24 mouse cellular contexts compared by ENCODE assay signal in the genomic region with DNA sequence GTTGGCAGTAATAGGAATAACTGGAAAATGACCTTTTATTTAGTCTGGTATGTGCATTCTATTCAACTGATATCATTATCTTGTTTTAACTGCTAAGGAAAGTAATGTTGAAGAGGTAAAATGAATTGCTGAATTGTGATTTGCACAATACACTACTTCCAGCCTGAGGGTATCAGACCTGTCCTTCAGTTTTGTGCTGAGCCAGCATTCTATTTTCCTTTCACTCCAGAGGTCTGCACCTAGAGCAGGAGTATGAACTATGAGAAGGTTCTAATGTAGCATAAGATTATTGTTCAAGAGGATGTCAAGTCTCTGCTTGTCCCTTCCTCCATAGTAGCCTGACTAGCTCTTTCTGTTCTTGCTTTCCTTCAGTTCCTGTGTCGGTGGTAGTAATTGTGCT. TPM values are rescaled to one million over a fixed set of nuclear protein-coding genes. Genes with fewer than 3 reads are reported as not detected.
DNase-seq lines count a peak whose midpoint lies in the region; ATAC-seq lines count a peak whose summit lies in the region.
"Had no signal": no experiment of that assay in that cellular context is flagged by ENCODE, and none has a peak within 500 bp of the region (broad histone marks: within the 10 kb centered on the region; RNA-seq: fewer than 3 reads in every experiment).

No protein-coding gene starts in this region.

- H3K27me3 ChIP-seq in hindbrain, embryonic 12.5 days: no peaks in the 10 kb centered on the region
- H3K27me3 ChIP-seq in hindbrain, embryonic 14.5 days (ENCODE audit: control insufficient read depth, insufficient read depth, low read length): no peaks in the 10 kb centered on the region
- no peaks in the 10 kb centered on the region for H3K27me3 ChIP-seq in neural tube, embryonic 13.5 days
- H3K27me3 ChIP-seq in liver, embryonic 16.5 days (ENCODE audit: control insufficient read depth, insufficient read depth, low read depth, low read length): no peaks in the 10 kb centered on the region
- H3K27me3 ChIP-seq: forebrain, embryonic 12.5 days; intestine, embryonic 15.5 days; limb, embryonic 12.5 days had no signal

- H3K36me3 ChIP-seq in hindbrain, embryonic 12.5 days: peaks cover 26% of the 10 kb centered on the region
- peaks cover 30% of the 10 kb centered on the region; the same call in 1 of the 2 replicates for H3K36me3 ChIP-seq in hindbrain, embryonic 14.5 days (replicated peaks; ENCODE audit: control insufficient read depth, insufficient read depth)
- peaks cover 35% of the 10 kb centered on the region for H3K36me3 ChIP-seq in neural tube, embryonic 13.5 days
- H3K36me3 ChIP-seq in liver, embryonic 16.5 days (ENCODE audit: control insufficient read depth, insufficient read depth): peaks cover 17% of the 10 kb centered on the region
- H3K36me3 ChIP-seq: intestine, embryonic 15.5 days had no signal

- H3K9me3 ChIP-seq in hindbrain, embryonic 12.5 days (replicated peaks): no peaks in the 10 kb centered on the region
- H3K9me3 ChIP-seq in hindbrain, embryonic 14.5 days (ENCODE audit: control insufficient read depth, low read length): no peaks in the 10 kb centered on the region
- no peaks in the 10 kb centered on the region for H3K9me3 ChIP-seq in neural tube, embryonic 13.5 days
- no peaks in the 10 kb centered on the region for H3K9me3 ChIP-seq in liver, embryonic 16.5 days (replicated peaks; ENCODE audit: control insufficient read depth, low read length)
- H3K9me3 ChIP-seq: forebrain, embryonic 12.5 days; G1E; intestine, embryonic 15.5 days; limb, embryonic 12.5 days had no signal

- intact Hi-C loops in heart, postnatal 10 days (cut with DNase I): no loop called here

- H3K4me1 ChIP-seq in hindbrain, embryonic 12.5 days: peaks cover 3% of the 10 kb centered on the region; the same call in 1 of the 2 replicates
- no peaks in the 10 kb centered on the region for H3K4me1 ChIP-seq in hindbrain, embryonic 14.5 days (replicated peaks; ENCODE audit: control insufficient read depth, insufficient read depth, low read length)
- H3K4me1 ChIP-seq in neural tube, embryonic 13.5 days (replicated peaks): peaks cover 10% of the 10 kb centered on the region
- peaks cover 4% of the 10 kb centered on the region; the same call in 1 of the 2 replicates for H3K4me1 ChIP-seq in liver, embryonic 16.5 days (ENCODE audit: control insufficient read depth, low read depth, low read length)
- H3K4me1 ChIP-seq: intestine, embryonic 15.5 days; limb, embryonic 12.5 days had no signal

- H3K27ac ChIP-seq in hindbrain, embryonic 12.5 days: no peak overlapping the region
- no peak overlapping the region for H3K27ac ChIP-seq in hindbrain, embryonic 14.5 days
- no peak overlapping the region for H3K27ac ChIP-seq in neural tube, embryonic 13.5 days (replicated peaks)
- H3K27ac ChIP-seq in liver, embryonic 16.5 days (ENCODE audit: low read length): no peak overlapping the region
- H3K27ac ChIP-seq: forebrain, embryonic 12.5 days; intestine, embryonic 15.5 days; limb, embryonic 12.5 days had no signal

- WGBS in hindbrain, embryonic 12.5 days: 95% methylated on average over 1 of the region's 1 CpGs
- WGBS in hindbrain, embryonic 14.5 days: 100% methylated on average over 1 of the region's 1 CpGs
- 100% methylated on average over 1 of the region's 1 CpGs for WGBS in neural tube, embryonic 13.5 days
- 40% methylated on average over 1 of the region's 1 CpGs for WGBS in liver, embryonic 16.5 days (ENCODE audit: insufficient replicate concordance)

- no peak for DNase-seq in hindbrain, embryonic 14.5 days (ENCODE audit: low spot score)
- DNase-seq in neural tube, embryonic 10.5 days (ENCODE audit: extremely low spot score, low spot score): no peak
- DNase-seq in adipocyte (ENCODE audit: low spot score): no peak
- no peak for DNase-seq in heart, postnatal 10 days
- DNase-seq: adrenal gland, adult 8-10 months; cerebellum, adult 18-20 months; cerebellum, postnatal 14 days; gastrocnemius, postnatal 14 days; heart, adult 11 months; kidney, adult 8-10 months; kidney, postnatal 10 days; lung, adult 2 months; lung, postnatal 14 days; right cerebral cortex, postnatal 25 days; spleen, adult 18-20 months had no signal

- H3K4me3 ChIP-seq in hindbrain, embryonic 12.5 days: no peak overlapping the region
- no peak overlapping the region for H3K4me3 ChIP-seq in hindbrain, embryonic 14.5 days (replicated peaks; ENCODE audit: low read length)
- H3K4me3 ChIP-seq in neural tube, embryonic 13.5 days: no peak overlapping the region
- peak overlapping the region; percentile 29 for H3K4me3 ChIP-seq in liver, embryonic 16.5 days (ENCODE audit: low read depth, low read length)

- ATAC-seq in hindbrain, embryonic 12.5 days (ENCODE audit: low FRiP score): no peak
- no peak for ATAC-seq in hindbrain, embryonic 14.5 days (ENCODE audit: low FRiP score)
- no peak for ATAC-seq in neural tube, embryonic 13.5 days (ENCODE audit: low read depth)
- no peak for ATAC-seq in liver, embryonic 16.5 days (ENCODE audit: low read depth)
- ATAC-seq: CD4-positive, CD25-positive, alpha-beta regulatory T cell, adult 4 months; intestine, embryonic 15.5 days; midbrain, embryonic 16.5 days had no signal

- 0 out of 2 replicates have a peak overlapping the region, but pooled peaks have one; percentile 22 for H3K4me2 ChIP-seq in hindbrain, embryonic 12.5 days (replicated peaks)
- no peak overlapping the region; the same call in 1 of the 2 replicates for H3K4me2 ChIP-seq in hindbrain, embryonic 14.5 days (replicated peaks)
- H3K4me2 ChIP-seq in neural tube, embryonic 13.5 days: peak overlapping the region; percentile 22; the same call in 1 of the 2 replicates
- H3K4me2 ChIP-seq in liver, embryonic 16.5 days (ENCODE audit: low read depth, low read length): peak overlapping the region; percentile 43

- no peak overlapping the region for H3K9ac ChIP-seq in hindbrain, embryonic 12.5 days
- no peak overlapping the region for H3K9ac ChIP-seq in hindbrain, embryonic 14.5 days
- H3K9ac ChIP-seq in neural tube, embryonic 13.5 days: no peak overlapping the region
- no peak overlapping the region for H3K9ac ChIP-seq in liver, embryonic 16.5 days (ENCODE audit: low read depth, low read length)

RNA-seq across cellular contexts. Expression of a gene that starts 1.5 kb away (rescaled TPM):
- polyA plus RNA-seq in hindbrain, embryonic 12.5 days (2016; fragmentation: Nextera tagmentation; extraction: Ambion mirVana): 140 and 143 TPM in 2 replicates
- 248 and 297 TPM in 2 replicates for polyA plus RNA-seq in hindbrain, embryonic 14.5 days (2014; fragmentation: Nextera tagmentation; extraction: Ambion mirVana)
- 215 and 225 TPM in 2 replicates for polyA plus RNA-seq in neural tube, embryonic 13.5 days (2015; fragmentation: Nextera tagmentation; extraction: Ambion mirVana)
- 79.2 and 79.8 TPM in 2 replicates for polyA plus RNA-seq in liver, embryonic 16.5 days (2015; fragmentation: Nextera tagmentation; extraction: Ambion mirVana)
- 100 to 1,000 TPM; 119 to 123 TPM for total RNA-seq in heart, postnatal 10 days (2021)

RNA-seq across cellular contexts. Expression of a gene that starts 6.5 kb away (rescaled TPM):
- 697 and 732 TPM in 2 replicates for polyA plus RNA-seq in hindbrain, embryonic 12.5 days (2016; fragmentation: Nextera tagmentation; extraction: Ambion mirVana)
- 781 and 862 TPM in 2 replicates for polyA plus RNA-seq in hindbrain, embryonic 14.5 days (2014; fragmentation: Nextera tagmentation; extraction: Ambion mirVana)
- 915 and 943 TPM in 2 replicates for polyA plus RNA-seq in neural tube, embryonic 13.5 days (2015; fragmentation: Nextera tagmentation; extraction: Ambion mirVana)
- 57.2 and 63.5 TPM in 2 replicates for polyA plus RNA-seq in liver, embryonic 16.5 days (2015; fragmentation: Nextera tagmentation; extraction: Ambion mirVana)
- 10 to 100 TPM; 88.1 to 93.0 TPM for total RNA-seq in heart, postnatal 10 days (2021)

RNA-seq across cellular contexts. Expression of a gene that starts 14.5 kb away (rescaled TPM):
- polyA plus RNA-seq in hindbrain, embryonic 12.5 days (2016; fragmentation: Nextera tagmentation; extraction: Ambion mirVana): 62.3 and 65.8 TPM in 2 replicates
- polyA plus RNA-seq in hindbrain, embryonic 14.5 days (2014; fragmentation: Nextera tagmentation; extraction: Ambion mirVana): 45.3 and 46.8 TPM in 2 replicates
- 54.7 and 59.9 TPM in 2 replicates for polyA plus RNA-seq in neural tube, embryonic 13.5 days (2015; fragmentation: Nextera tagmentation; extraction: Ambion mirVana)
- polyA plus RNA-seq in liver, embryonic 16.5 days (2015; fragmentation: Nextera tagmentation; extraction: Ambion mirVana): 25.0 and 30.2 TPM in 2 replicates
- 10 to 100 TPM; 29.9 to 33.9 TPM for total RNA-seq in heart, postnatal 10 days (2021)

RNA-seq across cellular contexts. Expression of a gene that starts 16.2 kb away (rescaled TPM):
- polyA plus RNA-seq in hindbrain, embryonic 12.5 days (2016; fragmentation: Nextera tagmentation; extraction: Ambion mirVana): 6.3 and 6.5 TPM in 2 replicates
- 3.0 and 3.6 TPM in 2 replicates for polyA plus RNA-seq in hindbrain, embryonic 14.5 days (2014; fragmentation: Nextera tagmentation; extraction: Ambion mirVana)
- 3.4 and 4.5 TPM in 2 replicates for polyA plus RNA-seq in neural tube, embryonic 13.5 days (2015; fragmentation: Nextera tagmentation; extraction: Ambion mirVana)
- polyA plus RNA-seq in liver, embryonic 16.5 days (2015; fragmentation: Nextera tagmentation; extraction: Ambion mirVana): 22.0 and 23.6 TPM in 2 replicates
- total RNA-seq in heart, postnatal 10 days (2021): 10 to 100 TPM; 14.7 to 17.7 TPM

RNA-seq across cellular contexts. Expression of a gene that starts 16.6 kb away (rescaled TPM):
- 80.2 and 85.6 TPM in 2 replicates for polyA plus RNA-seq in hindbrain, embryonic 12.5 days (2016; fragmentation: Nextera tagmentation; extraction: Ambion mirVana)
- polyA plus RNA-seq in hindbrain, embryonic 14.5 days (2014; fragmentation: Nextera tagmentation; extraction: Ambion mirVana): 48.4 and 56.5 TPM in 2 replicates
- 80.2 and 86.0 TPM in 2 replicates for polyA plus RNA-seq in neural tube, embryonic 13.5 days (2015; fragmentation: Nextera tagmentation; extraction: Ambion mirVana)
- polyA plus RNA-seq in liver, embryonic 16.5 days (2015; fragmentation: Nextera tagmentation; extraction: Ambion mirVana): 27.8 and 30.2 TPM in 2 replicates
- 10 to 100 TPM; 40.4 to 44.1 TPM for total RNA-seq in heart, postnatal 10 days (2021)

Comparison
In these comparisons a context has a peak if more than half of its experiments do, and no peak if none do; other contexts are left out.
1. RNA of a gene that starts 6.5 kb away (polyA plus RNA-seq): 915 to 943 TPM in neural tube, embryonic 13.5 days, 781 to 862 TPM in hindbrain, embryonic 14.5 days and 697 to 732 TPM in hindbrain, embryonic 12.5 days; 57.2 to 63.5 TPM in liver, embryonic 16.5 days; every median in the first group is over 10 times any median in the second.